Mouse (Mus musculus): ENCODE measurements around the gene Cmklr1. TPM values are rescaled to one million over a fixed set of nuclear protein-coding genes. Genes with fewer than 3 reads are reported as not detected.

Cmklr1 gene
- polyA plus RNA-seq, 1 experiment from 2014 or later, result 3.1 TPM

DNA sequence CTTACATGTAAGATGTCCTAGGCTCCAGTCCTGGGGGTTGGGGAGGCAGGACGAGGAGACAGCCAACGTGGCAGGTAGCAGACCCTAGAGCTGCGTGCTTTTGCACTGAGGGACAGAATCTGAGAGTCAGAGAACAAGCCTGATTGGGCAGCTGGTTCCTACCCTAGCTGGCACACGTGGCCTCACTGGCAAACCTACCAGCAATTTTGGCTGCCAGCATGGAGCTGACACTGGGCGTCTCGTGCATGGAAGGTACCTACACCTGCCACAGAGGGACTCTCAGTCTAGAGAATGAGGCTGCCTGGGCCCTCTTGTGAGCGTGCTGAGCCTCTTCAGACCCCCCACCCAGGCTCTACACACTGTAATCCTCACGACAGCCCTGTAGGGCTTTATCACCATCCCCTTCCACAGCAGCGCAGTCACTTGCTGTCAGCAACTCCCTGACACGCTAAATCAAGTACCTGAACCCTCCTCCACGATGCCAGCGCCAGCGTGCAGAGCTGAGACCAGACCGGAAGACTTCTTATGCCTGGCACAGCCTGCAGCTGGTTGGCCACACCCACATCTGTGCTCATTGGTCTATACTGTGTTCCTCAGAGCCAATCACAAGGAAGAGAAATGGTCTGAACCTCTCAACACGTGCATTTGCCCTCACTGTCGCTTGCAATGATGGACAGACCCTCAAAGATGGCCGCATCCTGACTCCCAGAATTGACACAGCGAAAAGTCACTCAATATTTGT is 6.9 kb downstream of the Cmklr1 start:
- H3K9me3 ChIP-seq (replicated peaks; ENCODE audit: control insufficient read depth, low read length), result no peaks in the 10 kb centered on the region
- no peaks in the 10 kb centered on the region for H3K36me3 ChIP-seq (ENCODE audit: control insufficient read depth, insufficient read depth)
- H3K27me3 ChIP-seq (ENCODE audit: control insufficient read depth, insufficient read depth, low read length), result peaks cover 8% of the 10 kb centered on the region
- 0 out of 2 replicates have a peak overlapping the region, but pooled peaks have one; percentile 1 for H3K4me3 ChIP-seq (ENCODE audit: low read length)
- H3K27ac ChIP-seq (ENCODE audit: low read length), result no peak overlapping the region
- 34% methylated on average over 18 of the region's 18 CpGs for WGBS
- H3K4me1 ChIP-seq (ENCODE audit: control insufficient read depth, insufficient read depth, low read length), result peaks cover 7% of the 10 kb centered on the region
- H3K4me2 ChIP-seq (ENCODE audit: low read depth, low read length), result peak overlapping the region; percentile 22
- peak; percentile 83 for ATAC-seq (replicated peaks; ENCODE audit: extremely low read depth, insufficient read depth, low FRiP score)
- no peak overlapping the region for H3K9ac ChIP-seq (ENCODE audit: low read length)

DNA sequence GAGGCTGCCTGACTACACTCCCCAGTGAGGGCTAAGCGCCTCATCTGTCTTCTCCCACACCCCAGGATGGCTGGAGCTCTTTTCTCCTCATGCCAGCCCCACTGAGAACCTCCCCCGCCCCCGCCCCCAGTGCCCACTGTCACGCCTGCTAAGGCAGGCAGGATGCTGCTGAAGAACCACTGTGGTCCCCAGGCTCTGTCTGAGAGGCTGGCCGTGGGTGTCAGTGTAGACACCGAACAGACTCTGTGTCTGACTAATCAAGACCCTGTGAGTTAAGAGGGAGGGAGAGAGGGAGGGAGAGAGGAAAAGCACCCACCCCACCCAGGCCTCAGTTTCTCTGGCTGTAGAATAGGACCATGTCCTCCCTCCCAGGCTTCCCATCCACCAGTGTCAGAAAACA is 9.2 kb downstream of the Cmklr1 start:
- WGBS, result 48% methylated on average over 6 of the region's 6 CpGs
- Histone ChIP-seq H3K27me3 (ENCODE audit: control insufficient read depth, insufficient read depth, low read length) (peaks cover 8% of the 10 kb centered on the region), H3K4me1 (ENCODE audit: control insufficient read depth, insufficient read depth, low read length) (peaks cover 19% of the 10 kb centered on the region), H3K27ac (ENCODE audit: low read length) (no peak overlapping the region), H3K4me3 (ENCODE audit: low read length) (no peak overlapping the region), H3K9me3 (replicated peaks; ENCODE audit: control insufficient read depth, low read length) (no peaks in the 10 kb centered on the region), H3K9ac (ENCODE audit: low read length) (no peak overlapping the region), H3K36me3 (ENCODE audit: control insufficient read depth, insufficient read depth) (no peaks in the 10 kb centered on the region), H3K4me2 (ENCODE audit: low read depth, low read length) (no peak overlapping the region)
- no peak for ATAC-seq (replicated peaks; ENCODE audit: extremely low read depth, insufficient read depth, low FRiP score)

- no peaks in the 10 kb centered on the region for H3K36me3 ChIP-seq (ENCODE audit: control insufficient read depth, insufficient read depth)
- H3K4me2 ChIP-seq (ENCODE audit: low read depth, low read length), result no peak overlapping the region
- peaks cover 5% of the 10 kb centered on the region for H3K27me3 ChIP-seq (ENCODE audit: control insufficient read depth, insufficient read depth, low read length)
- no peak overlapping the region for H3K4me3 ChIP-seq (ENCODE audit: low read length)
- H3K9ac ChIP-seq (ENCODE audit: low read length), result no peak overlapping the region
- no peak overlapping the region for H3K27ac ChIP-seq (ENCODE audit: low read length)
- no peak for ATAC-seq (replicated peaks; ENCODE audit: extremely low read depth, insufficient read depth, low FRiP score)
- peaks cover 23% of the 10 kb centered on the region for H3K4me1 ChIP-seq (ENCODE audit: control insufficient read depth, insufficient read depth, low read length)
- H3K9me3 ChIP-seq (replicated peaks; ENCODE audit: control insufficient read depth, low read length), result no peaks in the 10 kb centered on the region
- 65% methylated on average over 5 of the region's 5 CpGs for WGBS
These were observed 11.1 kb downstream of the Cmklr1 start for GRCm38 (mm10) chr5:113639126-113639525.

- H3K4me3 ChIP-seq (ENCODE audit: low read length), result no peak overlapping the region
- H3K9me3 ChIP-seq (replicated peaks; ENCODE audit: control insufficient read depth, low read length), result no peaks in the 10 kb centered on the region
- H3K4me2 ChIP-seq (ENCODE audit: low read depth, low read length), result no peak overlapping the region
- peaks cover 5% of the 10 kb centered on the region for H3K27me3 ChIP-seq (ENCODE audit: control insufficient read depth, insufficient read depth, low read length)
- peaks cover 22% of the 10 kb centered on the region for H3K4me1 ChIP-seq (ENCODE audit: control insufficient read depth, insufficient read depth, low read length)
- H3K36me3 ChIP-seq (ENCODE audit: control insufficient read depth, insufficient read depth), result no peaks in the 10 kb centered on the region
- 65% methylated on average over 12 of the region's 12 CpGs for WGBS
- H3K9ac ChIP-seq (ENCODE audit: low read length), result no peak overlapping the region
- no peak overlapping the region for H3K27ac ChIP-seq (ENCODE audit: low read length)
- no peak for ATAC-seq (replicated peaks; ENCODE audit: extremely low read depth, insufficient read depth, low FRiP score)
These were observed 12.2 kb downstream of the Cmklr1 start for GRCm38 (mm10) chr5:113638055-113638454.

- Histone ChIP-seq H3K27me3 (ENCODE audit: control insufficient read depth, insufficient read depth, low read length) (peaks cover 5% of the 10 kb centered on the region), H3K4me2 (ENCODE audit: low read depth, low read length) (no peak overlapping the region), H3K4me3 (ENCODE audit: low read length) (no peak overlapping the region), H3K9ac (ENCODE audit: low read length) (no peak overlapping the region), H3K9me3 (replicated peaks; ENCODE audit: control insufficient read depth, low read length) (no peaks in the 10 kb centered on the region), H3K36me3 (ENCODE audit: control insufficient read depth, insufficient read depth) (no peaks in the 10 kb centered on the region), H3K27ac (ENCODE audit: low read length) (no peak overlapping the region), H3K4me1 (ENCODE audit: control insufficient read depth, insufficient read depth, low read length) (peaks cover 21% of the 10 kb centered on the region)
- no peak for ATAC-seq (replicated peaks; ENCODE audit: extremely low read depth, insufficient read depth, low FRiP score)
- 77% methylated on average over 4 of the region's 4 CpGs for WGBS
These were observed 12.6 kb downstream of the Cmklr1 start for GRCm38 (mm10) chr5:113637631-113638030.

- 65% methylated on average over 15 of the region's 15 CpGs for WGBS
- 0 out of 2 replicates have a peak, but pooled peaks cover 2% of the 10 kb centered on the region for H3K27me3 ChIP-seq (ENCODE audit: control insufficient read depth, insufficient read depth, low read length)
- no peak overlapping the region for H3K4me2 ChIP-seq (ENCODE audit: low read depth, low read length)
- H3K9ac ChIP-seq (ENCODE audit: low read length), result no peak overlapping the region
- no peak overlapping the region for H3K4me3 ChIP-seq (ENCODE audit: low read length)
- no peaks in the 10 kb centered on the region for H3K9me3 ChIP-seq (replicated peaks; ENCODE audit: control insufficient read depth, low read length)
- peaks cover 21% of the 10 kb centered on the region for H3K4me1 ChIP-seq (ENCODE audit: control insufficient read depth, insufficient read depth, low read length)
- ATAC-seq (replicated peaks; ENCODE audit: extremely low read depth, insufficient read depth, low FRiP score), result no peak
- no peaks in the 10 kb centered on the region for H3K36me3 ChIP-seq (ENCODE audit: control insufficient read depth, insufficient read depth)
- H3K27ac ChIP-seq (ENCODE audit: low read length), result no peak overlapping the region
These were observed 14.2 kb downstream of the Cmklr1 start for GRCm38 (mm10) chr5:113635861-113636565.

- Histone ChIP-seq H3K4me3 (ENCODE audit: low read length) (no peak overlapping the region), H3K9me3 (replicated peaks; ENCODE audit: control insufficient read depth, low read length) (no peaks in the 10 kb centered on the region), H3K36me3 (ENCODE audit: control insufficient read depth, insufficient read depth) (no peaks in the 10 kb centered on the region), H3K4me2 (ENCODE audit: low read depth, low read length) (no peak overlapping the region), H3K4me1 (ENCODE audit: control insufficient read depth, insufficient read depth, low read length) (peaks cover 21% of the 10 kb centered on the region), H3K27ac (ENCODE audit: low read length) (no peak overlapping the region), H3K9ac (ENCODE audit: low read length) (no peak overlapping the region), H3K27me3 (ENCODE audit: control insufficient read depth, insufficient read depth, low read length) (no peaks in the 10 kb centered on the region)
- no peak for ATAC-seq (replicated peaks; ENCODE audit: extremely low read depth, insufficient read depth, low FRiP score)
- 67% methylated on average over 7 of the region's 7 CpGs for WGBS
These were observed 15.2 kb downstream of the Cmklr1 start for GRCm38 (mm10) chr5:113634887-113635610.

GRCm38 (mm10) chr5:113634024-113634651 is 16.1 kb downstream of the Cmklr1 start:
- Histone ChIP-seq H3K27ac (ENCODE audit: low read length) (no peak overlapping the region), H3K9ac (ENCODE audit: low read length) (no peak overlapping the region), H3K4me1 (ENCODE audit: control insufficient read depth, insufficient read depth, low read length) (peaks cover 21% of the 10 kb centered on the region), H3K36me3 (ENCODE audit: control insufficient read depth, insufficient read depth) (no peaks in the 10 kb centered on the region), H3K9me3 (replicated peaks; ENCODE audit: control insufficient read depth, low read length) (no peaks in the 10 kb centered on the region), H3K4me3 (ENCODE audit: low read length) (no peak overlapping the region), H3K4me2 (ENCODE audit: low read depth, low read length) (no peak overlapping the region), H3K27me3 (ENCODE audit: control insufficient read depth, insufficient read depth, low read length) (no peaks in the 10 kb centered on the region)
- 0 out of 2 replicates have a peak, but pooled peaks have one; percentile 28 for ATAC-seq (replicated peaks; ENCODE audit: extremely low read depth, insufficient read depth, low FRiP score)
- 48% methylated on average over 13 of the region's 13 CpGs for WGBS

Data from heart, embryonic 16.5 days (tissue).